Mouse (Mus musculus) embryonic facial prominence, embryonic 14.5 days (tissue): ENCODE results near the gene Lrrc28. TPM values are rescaled to one million over a fixed set of nuclear protein-coding genes. Genes with fewer than 3 reads are reported as not detected.

Source experiments
- ATAC-seq: fragments of 200-750 bp; cut with Nextera tagmentation; 2 replicates; pipeline ENCODE4 v1.8.0; 2017; ENCODE audit warnings: low read depth, moderate number of reproducible peaks, moderate TSS enrichment
- DNase-seq: peaks from one replicate; pipeline ENCODE4 v3.0.0-alpha.2; 2015; ENCODE audit warnings: low spot score
- H3K27ac ChIP-seq: fragments of 300-500 bp; sonication (generic); replicated peaks from 2 replicates; pipeline ENCODE4 v1.5.1; 2014; ENCODE audit warnings: low read depth, mild to moderate bottlenecking, low read length, moderate library complexity
- H3K27me3 ChIP-seq: fragments of 300-500 bp; sonication (generic); replicated peaks from 2 replicates; pipeline ENCODE4 v1.6.1; 2014; ENCODE audit warnings: low read length; ENCODE audit not compliant: control insufficient read depth, insufficient read depth
- H3K36me3 ChIP-seq: fragments of 300-500 bp; sonication (generic); 2 replicates; pipeline ENCODE4 v1.6.1; 2014; ENCODE audit warnings: low read length, mixed read lengths; ENCODE audit not compliant: control insufficient read depth, insufficient read depth
- H3K4me1 ChIP-seq: fragments of 300-500 bp; sonication (generic); 2 replicates; pipeline ENCODE4 v1.6.1; 2014; ENCODE audit warnings: antibody characterized with exemption, low read length; ENCODE audit not compliant: control insufficient read depth, insufficient read depth
- H3K4me2 ChIP-seq: fragments of 300-500 bp; sonication (generic); 2 replicates; pipeline ENCODE4 v1.6.1; 2014; ENCODE audit warnings: low read depth, mild to moderate bottlenecking, low read length, moderate library complexity, mixed read lengths
- H3K4me3 ChIP-seq: fragments of 300-500 bp; sonication (generic); 2 replicates; pipeline ENCODE4 v1.5.1; 2014; ENCODE audit warnings: low read depth, mild to moderate bottlenecking, low read length
- H3K9ac ChIP-seq: fragments of 300-500 bp; sonication (generic); 2 replicates; pipeline ENCODE4 v1.6.1; 2014; ENCODE audit warnings: low read depth, mild to moderate bottlenecking, low read length, moderate library complexity, mixed read lengths
- H3K9me3 ChIP-seq: fragments of 300-500 bp; sonication (generic); 2 replicates; pipeline ENCODE4 v1.6.1; 2016; ENCODE audit warnings: low read length; ENCODE audit not compliant: control insufficient read depth
- WGBS: fragments of 180-500 bp; shearing (Covaris S2); extraction: QIAGEN DNeasy Blood & Tissue Kit; methylation state at CpG from one replicate; pipeline ENCODE4 v1.1.7; 2014; 5-methylcytosine and 5-hydroxymethylcytosine counted together
- polyA plus RNA-seq: library from polyadenylated mRNA; unstranded; fragments of >200 nt; fragmentation: Nextera tagmentation; extraction: Ambion mirVana; gene quantifications from 2 replicates; pipeline ENCODE4 v1.2.1, GENCODE M21; 2014

Gene Lrrc28
- polyA plus RNA-seq, 1 experiment from 2014 or later, result 19.8 TPM

- WGBS, result 64% methylated on average over 7 of the region's 7 CpGs
- 0 out of 2 replicates have a peak, but pooled peaks have one; percentile 24 for ATAC-seq
- DNase-seq, result no peak
- Histone ChIP-seq H3K9ac (no peak overlapping the region), H3K4me3 (no peak overlapping the region), H3K4me1 (peaks cover 6% of the 10 kb centered on the region; the same call in 1 of the 2 replicates), H3K27me3 (no peaks in the 10 kb centered on the region), H3K27ac (no peak overlapping the region), H3K36me3 (no peaks in the 10 kb centered on the region), H3K4me2 (no peak overlapping the region), H3K9me3 (no peaks in the 10 kb centered on the region)
These were observed 9.6 kb upstream of the Lrrc28 start for GRCm38 (mm10) chr7:67654668-67655067.

- peaks cover 14% of the 10 kb centered on the region; the same call in 1 of the 2 replicates for H3K4me1 ChIP-seq
- H3K27me3 ChIP-seq, result no peaks in the 10 kb centered on the region
- no peak overlapping the region for H3K4me2 ChIP-seq
- no peak overlapping the region for H3K4me3 ChIP-seq
- no peaks in the 10 kb centered on the region for H3K36me3 ChIP-seq
- H3K9me3 ChIP-seq, result no peaks in the 10 kb centered on the region
- no peak for DNase-seq
- WGBS, result 65% methylated on average over 5 of the region's 5 CpGs
- ATAC-seq, result no peak
- no peak overlapping the region for H3K27ac ChIP-seq
- no peak overlapping the region for H3K9ac ChIP-seq
These were observed 7.1 kb upstream of the Lrrc28 start for GRCm38 (mm10) chr7:67652211-67652610.

- peak overlapping the region; percentile 78 for H3K9ac ChIP-seq
- H3K9me3 ChIP-seq, result no peaks in the 10 kb centered on the region
- peaks cover 24% of the 10 kb centered on the region for H3K4me1 ChIP-seq
- H3K27ac ChIP-seq, result no peak overlapping the region
- H3K36me3 ChIP-seq, result no peaks in the 10 kb centered on the region
- H3K27me3 ChIP-seq, result no peaks in the 10 kb centered on the region
- H3K4me3 ChIP-seq, result peak overlapping the region; percentile 67
- ATAC-seq (no peak), DNase-seq (no peak)
- WGBS, result 63% methylated on average over 4 of the region's 4 CpGs
- H3K4me2 ChIP-seq, result peak overlapping the region; percentile 64
These were observed 3.3 kb upstream of the Lrrc28 start for GRCm38 (mm10) chr7:67648376-67648775.

- Histone ChIP-seq H3K9ac (peak within 1 kb of the TSS; percentile 79), H3K4me1 (peaks cover 24% of the 10 kb centered on the region), H3K27me3 (no peaks in the 10 kb centered on the region), H3K4me3 (peak within 1 kb of the TSS; percentile 78), H3K9me3 (no peaks in the 10 kb centered on the region), H3K36me3 (no peaks in the 10 kb centered on the region), H3K27ac (peak within 1 kb of the TSS; percentile 89), H3K4me2 (peak within 1 kb of the TSS; percentile 90)
- DNase-seq (peak; percentile 95), ATAC-seq (0 out of 2 replicates have a peak, but pooled peaks have one; percentile 5)
- WGBS, result 3% methylated on average over 5 of the region's 5 CpGs
These were observed 2.2 kb upstream of the Lrrc28 start, which contains the start of gene Ttc23 for GRCm38 (mm10) chr7:67647277-67647676. TSS of gene Ttc23 (plus strand) at chr7:67647410.

GRCm38 (mm10) chr7:67646131-67646530 is 1.1 kb upstream of the Lrrc28 start:
- H3K36me3 ChIP-seq, result no peaks in the 10 kb centered on the region
- peaks cover 24% of the 10 kb centered on the region for H3K4me1 ChIP-seq
- no peaks in the 10 kb centered on the region for H3K27me3 ChIP-seq
- peak overlapping the region; percentile 78 for H3K4me3 ChIP-seq
- peak overlapping the region; percentile 91 for H3K27ac ChIP-seq
- 4% methylated on average over 6 of the region's 6 CpGs for WGBS
- DNase-seq (no peak), ATAC-seq (no peak)
- H3K9ac ChIP-seq, result peak overlapping the region; percentile 79
- peak overlapping the region; percentile 90 for H3K4me2 ChIP-seq
- H3K9me3 ChIP-seq, result no peaks in the 10 kb centered on the region

GRCm38 (mm10) chr7:67645681-67646014 is 580 bp upstream of the Lrrc28 start:
- Histone ChIP-seq H3K9ac (peak overlapping the region; percentile 79), H3K4me2 (peak overlapping the region; percentile 90), H3K4me3 (peak overlapping the region; percentile 78), H3K4me1 (peaks cover 24% of the 10 kb centered on the region), H3K36me3 (0 out of 2 replicates have a peak, but pooled peaks cover under 1% of the 10 kb centered on the region), H3K9me3 (no peaks in the 10 kb centered on the region), H3K27me3 (no peaks in the 10 kb centered on the region), H3K27ac (peak overlapping the region; percentile 91)
- DNase-seq (no peak), ATAC-seq (peak; percentile 2; the same call in 1 of the 2 replicates)
- under 1% methylated on average over 15 of the region's 15 CpGs for WGBS

- Histone ChIP-seq H3K4me2 (peak overlapping the region; percentile 90), H3K9me3 (no peaks in the 10 kb centered on the region), H3K27me3 (no peaks in the 10 kb centered on the region), H3K4me1 (peaks cover 18% of the 10 kb centered on the region), H3K27ac (no peak overlapping the region), H3K9ac (peak overlapping the region; percentile 87), H3K36me3 (0 out of 2 replicates have a peak, but pooled peaks cover 7% of the 10 kb centered on the region), H3K4me3 (peak overlapping the region; percentile 78)
- DNase-seq (no peak), ATAC-seq (no peak)
- WGBS, result 35% methylated on average over 8 of the region's 8 CpGs
These were observed 777 bp downstream of the Lrrc28 start for GRCm38 (mm10) chr7:67644291-67644690.

GRCm38 (mm10) chr7:67642955-67643354 is 2.1 kb downstream of the Lrrc28 start:
- H3K36me3 ChIP-seq, result 0 out of 2 replicates have a peak, but pooled peaks cover 11% of the 10 kb centered on the region
- no peak overlapping the region for H3K9ac ChIP-seq
- no peak overlapping the region for H3K4me2 ChIP-seq
- H3K27ac ChIP-seq, result no peak overlapping the region
- H3K9me3 ChIP-seq, result no peaks in the 10 kb centered on the region
- WGBS, result 84% methylated on average over 9 of the region's 9 CpGs
- H3K4me1 ChIP-seq, result peaks cover 10% of the 10 kb centered on the region
- no peaks in the 10 kb centered on the region for H3K27me3 ChIP-seq
- no peak for ATAC-seq
- no peak overlapping the region for H3K4me3 ChIP-seq
- no peak for DNase-seq

GRCm38 (mm10) chr7:67639006-67639405 is 6.1 kb downstream of the Lrrc28 start:
- Histone ChIP-seq H3K4me1 (peaks cover under 1% of the 10 kb centered on the region; the same call in 1 of the 2 replicates), H3K9ac (no peak overlapping the region), H3K27ac (no peak overlapping the region), H3K4me3 (no peak overlapping the region), H3K4me2 (no peak overlapping the region), H3K27me3 (no peaks in the 10 kb centered on the region), H3K9me3 (no peaks in the 10 kb centered on the region), H3K36me3 (peaks cover 14% of the 10 kb centered on the region; the same call in 1 of the 2 replicates)
- ATAC-seq (no peak), DNase-seq (no peak)
- 82% methylated on average over 3 of the region's 3 CpGs for WGBS
